Mouse (Mus musculus) embryonic facial prominence, embryonic 10.5 days (tissue): Measurements from ENCODE around the gene Oprl1. TPM values are rescaled to one million over a fixed set of nuclear protein-coding genes. Genes with fewer than 3 reads are reported as not detected.
A peak's percentile ranks its signal among the peaks of the same experiment; 100 is the strongest.

Experiments used
- DNase-seq: peaks from one replicate; pipeline ENCODE4 v3.0.0-alpha.2; 2017; ENCODE audit warnings: low spot score
- H3K27ac ChIP-seq: fragments of 300-500 bp; sonication (generic); replicated peaks from 2 replicates; pipeline ENCODE4 v1.5.1; 2016; ENCODE audit warnings: mild to moderate bottlenecking
- H3K27me3 ChIP-seq: fragments of 300-500 bp; sonication (generic); replicated peaks from 2 replicates; pipeline ENCODE4 v1.6.1; 2016; ENCODE audit warnings: low read depth, mild to moderate bottlenecking; ENCODE audit not compliant: poor library complexity, severe bottlenecking
- H3K36me3 ChIP-seq: fragments of 300-500 bp; sonication (generic); replicated peaks from 2 replicates; pipeline ENCODE4 v1.6.1; 2016; ENCODE audit warnings: mild to moderate bottlenecking, moderate library complexity
- H3K4me1 ChIP-seq: fragments of 300-500 bp; sonication (generic); 2 replicates; pipeline ENCODE4 v1.6.1; 2016
- H3K4me3 ChIP-seq: fragments of 300-500 bp; sonication (generic); 2 replicates; pipeline ENCODE4 v1.5.1; 2016; ENCODE audit warnings: mild to moderate bottlenecking, moderate library complexity
- H3K9me3 ChIP-seq: fragments of 300-500 bp; sonication (generic); 2 replicates; pipeline ENCODE4 v1.6.1; 2016; ENCODE audit warnings: mild to moderate bottlenecking
- WGBS: fragments of 180-500 bp; shearing (Covaris S2); methylation state at CpG from one replicate; pipeline ENCODE4 v1.1.7; 2016; 5-methylcytosine and 5-hydroxymethylcytosine counted together
- polyA plus RNA-seq: library from polyadenylated mRNA; unstranded; fragments of >200 nt; fragmentation: Nextera tagmentation; extraction: Ambion mirVana; gene quantifications from 2 replicates; pipeline ENCODE4 v1.2.1, GENCODE M21; 2016

The Oprl1 gene
- polyA plus RNA-seq, 1 experiment from 2014 or later, result 3.1 TPM

GRCm38 (mm10) chr2:181679951-181680715 lies 34.7 kb upstream of the Oprl1 start, which contains the start of gene Tcea2:
Gene Tcea2, plus strand, starts transcription at chr2:181680310.
- Histone ChIP-seq H3K4me1 (peaks cover 40% of the 10 kb centered on the region), H3K9me3 (no peaks in the 10 kb centered on the region), H3K27ac (peak within 1 kb of the TSS; percentile 90), H3K4me3 (peak within 1 kb of the TSS; percentile 78), H3K36me3 (peaks cover 6% of the 10 kb centered on the region; the same call in 1 of the 2 replicates), H3K27me3 (peaks cover 26% of the 10 kb centered on the region)
- DNase-seq, result peak; percentile 86
- WGBS, result under 1% methylated on average over 69 of the region's 69 CpGs

- Histone ChIP-seq H3K4me3 (peak overlapping the region; percentile 78), H3K27me3 (peaks cover 26% of the 10 kb centered on the region), H3K27ac (peak overlapping the region; percentile 90), H3K9me3 (no peaks in the 10 kb centered on the region), H3K4me1 (peaks cover 34% of the 10 kb centered on the region), H3K36me3 (peaks cover 12% of the 10 kb centered on the region)
- no peak for DNase-seq
- WGBS, result 17% methylated on average over 7 of the region's 7 CpGs
Measured at GRCm38 (mm10) chr2:181680716-181681117, 34.1 kb upstream of the Oprl1 start.

DNA sequence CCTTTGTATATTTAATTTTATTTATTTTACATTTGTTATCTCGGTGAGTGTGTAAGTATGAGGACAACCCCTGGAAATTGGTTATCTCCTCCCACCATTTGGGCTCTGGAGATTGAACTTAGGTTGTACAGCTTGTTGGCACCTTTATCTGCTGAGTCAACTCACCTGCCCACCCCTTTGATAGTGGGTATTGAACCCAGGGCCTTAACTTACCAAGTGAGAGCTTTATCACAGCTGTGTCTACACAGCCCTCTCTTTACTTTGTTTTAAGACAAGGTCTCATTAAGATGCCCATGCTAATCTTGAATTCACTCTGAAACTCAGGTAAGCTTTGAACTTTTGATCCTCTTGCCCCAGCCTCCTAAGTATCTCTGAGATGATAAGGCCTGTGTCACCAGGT lies 32.8 kb upstream of the Oprl1 start:
- H3K4me1 ChIP-seq, result peaks cover 25% of the 10 kb centered on the region
- no peaks in the 10 kb centered on the region for H3K9me3 ChIP-seq
- H3K27ac ChIP-seq, result no peak overlapping the region
- H3K27me3 ChIP-seq, result peaks cover 23% of the 10 kb centered on the region
- WGBS, result 89% methylated on average over 1 of the region's 1 CpGs
- peaks cover 25% of the 10 kb centered on the region for H3K36me3 ChIP-seq
- no peak overlapping the region for H3K4me3 ChIP-seq
- DNase-seq, result no peak

DNA sequence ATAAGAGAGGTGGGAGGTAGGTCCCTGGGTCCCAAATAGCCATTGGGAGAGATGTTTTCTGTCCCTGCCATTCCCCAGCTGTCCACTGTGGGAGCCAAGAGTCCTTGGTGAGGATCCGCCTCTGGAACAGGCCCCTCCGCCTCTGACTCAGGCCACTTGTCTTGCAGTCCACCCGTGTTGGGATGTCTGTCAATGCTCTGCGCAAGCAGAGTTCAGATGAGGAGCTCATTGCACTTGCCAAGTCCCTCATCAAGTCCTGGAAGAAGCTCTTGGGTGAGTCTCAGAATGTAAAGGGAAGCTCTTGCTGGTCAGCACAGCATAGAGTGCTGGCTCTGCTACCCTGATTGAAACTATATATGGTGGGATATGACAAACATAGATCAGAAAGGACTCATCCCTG lies 31.4 kb upstream of the Oprl1 start:
- Histone ChIP-seq H3K27ac (no peak overlapping the region), H3K9me3 (no peaks in the 10 kb centered on the region), H3K4me3 (no peak overlapping the region), H3K36me3 (peaks cover 39% of the 10 kb centered on the region), H3K27me3 (peaks cover 10% of the 10 kb centered on the region), H3K4me1 (peaks cover 22% of the 10 kb centered on the region)
- no peak for DNase-seq
- 62% methylated on average over 4 of the region's 4 CpGs for WGBS

DNA sequence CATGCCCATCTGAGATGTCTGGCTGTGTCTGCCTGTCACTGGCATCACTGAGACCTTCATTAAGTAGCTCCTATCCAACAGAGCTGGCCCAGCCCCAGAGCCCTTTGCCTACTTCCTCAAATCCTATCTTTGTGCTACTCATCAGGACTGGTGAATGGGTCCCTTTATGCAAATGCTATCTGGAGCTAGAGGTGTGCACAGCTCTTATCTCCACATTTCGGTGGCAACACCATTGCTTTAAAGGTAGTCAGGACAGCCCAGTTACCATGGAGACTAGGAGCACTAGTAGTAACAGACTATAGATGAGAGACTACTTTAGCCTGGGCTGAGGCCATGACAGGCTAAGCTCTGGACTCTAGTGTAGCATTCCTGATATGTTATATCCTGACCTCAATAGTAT lies 30.1 kb upstream of the Oprl1 start:
- no peak for DNase-seq
- Histone ChIP-seq H3K4me3 (no peak overlapping the region), H3K36me3 (peaks cover 52% of the 10 kb centered on the region), H3K27ac (no peak overlapping the region), H3K27me3 (peaks cover 10% of the 10 kb centered on the region), H3K4me1 (peaks cover 17% of the 10 kb centered on the region), H3K9me3 (no peaks in the 10 kb centered on the region)
- 83% methylated on average over 1 of the region's 1 CpGs for WGBS

DNA sequence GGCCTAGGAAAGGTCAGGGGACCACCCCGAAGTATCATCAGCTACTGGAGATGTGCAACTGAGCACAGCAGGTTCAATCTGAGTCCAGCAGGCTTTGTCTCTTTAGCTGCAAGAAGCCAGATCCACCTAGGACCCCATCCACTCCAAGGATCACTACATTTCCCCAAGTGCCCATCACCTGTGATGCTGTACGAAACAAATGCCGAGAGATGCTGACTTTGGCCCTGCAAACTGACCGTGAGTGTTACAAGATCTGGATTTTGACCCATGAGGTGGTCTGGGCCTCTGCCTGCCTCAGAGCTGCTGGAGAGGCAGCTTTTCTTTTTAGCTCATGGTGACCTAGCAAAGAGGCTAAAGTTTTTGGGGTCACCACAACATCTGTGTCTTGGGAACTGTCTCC lies 29.1 kb upstream of the Oprl1 start:
- Histone ChIP-seq H3K36me3 (peaks cover 62% of the 10 kb centered on the region), H3K9me3 (no peaks in the 10 kb centered on the region), H3K4me3 (no peak overlapping the region), H3K4me1 (peaks cover 10% of the 10 kb centered on the region), H3K27ac (no peak overlapping the region), H3K27me3 (peaks cover 9% of the 10 kb centered on the region)
- 90% methylated on average over 4 of the region's 4 CpGs for WGBS
- no peak for DNase-seq

DNA sequence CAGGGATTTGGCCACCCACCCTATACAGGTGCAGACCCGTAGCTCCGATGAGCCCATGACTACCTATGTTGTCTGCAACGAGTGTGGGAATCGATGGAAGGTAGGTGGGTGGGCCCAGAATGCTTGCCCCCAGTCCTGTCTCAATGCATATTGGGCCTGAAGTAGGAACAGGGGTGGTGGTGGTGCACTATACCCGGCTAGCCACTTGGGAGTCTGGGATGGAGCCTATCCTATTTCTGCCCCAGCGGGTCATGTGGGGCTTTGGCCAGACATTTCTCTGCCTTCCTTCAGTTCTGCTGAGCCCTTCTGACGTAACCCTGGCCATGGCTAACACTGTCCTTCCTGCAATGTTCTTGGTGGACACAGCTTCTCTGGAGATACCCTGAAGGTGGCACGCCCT lies 27.2 kb upstream of the Oprl1 start:
- Histone ChIP-seq H3K9me3 (no peaks in the 10 kb centered on the region), H3K27me3 (no peaks in the 10 kb centered on the region), H3K4me3 (no peak overlapping the region), H3K27ac (no peak overlapping the region), H3K4me1 (peaks cover 14% of the 10 kb centered on the region), H3K36me3 (peaks cover 70% of the 10 kb centered on the region)
- WGBS, result 92% methylated on average over 8 of the region's 8 CpGs
- no peak for DNase-seq

GRCm38 (mm10) chr2:181689466-181690160 lies 25.2 kb upstream of the Oprl1 start:
- no peak for DNase-seq
- 93% methylated on average over 10 of the region's 10 CpGs for WGBS
- peaks cover 67% of the 10 kb centered on the region for H3K36me3 ChIP-seq

DNA sequence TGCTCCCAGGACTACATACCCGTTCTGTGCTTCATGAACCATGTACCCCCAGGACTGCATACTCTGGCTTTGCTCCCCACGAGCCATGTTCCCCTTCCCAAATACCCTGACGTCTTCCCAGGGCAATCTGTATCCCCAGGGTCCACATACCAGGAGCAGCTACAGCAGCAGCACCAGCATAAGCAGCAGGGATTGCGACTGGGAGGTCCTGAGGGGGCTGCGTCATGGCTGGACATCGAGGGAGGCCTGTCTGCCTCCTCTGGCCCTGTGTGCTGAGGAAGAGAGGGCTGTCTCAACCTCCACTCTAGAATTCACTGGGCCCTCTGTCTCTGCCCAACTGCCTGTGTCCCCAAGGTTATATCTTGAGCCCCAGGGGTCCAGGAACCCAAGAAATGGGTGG lies 23.7 kb upstream of the Oprl1 start:
- no peak for DNase-seq
- Histone ChIP-seq H3K36me3 (peaks cover 54% of the 10 kb centered on the region), H3K27ac (no peak overlapping the region), H3K27me3 (peaks cover 17% of the 10 kb centered on the region), H3K9me3 (no peaks in the 10 kb centered on the region), H3K4me3 (no peak overlapping the region), H3K4me1 (peaks cover 32% of the 10 kb centered on the region)
- WGBS, result 92% methylated on average over 6 of the region's 6 CpGs

More at GRCm38 (mm10) chr2:181689466-181690160, 25.2 kb upstream of the Oprl1 start:
- Histone ChIP-seq H3K9me3 (no peaks in the 10 kb centered on the region), H3K27me3 (peaks cover 3% of the 10 kb centered on the region), H3K4me3 (no peak overlapping the region), H3K4me1 (peaks cover 32% of the 10 kb centered on the region), H3K27ac (no peak overlapping the region)

DNA sequence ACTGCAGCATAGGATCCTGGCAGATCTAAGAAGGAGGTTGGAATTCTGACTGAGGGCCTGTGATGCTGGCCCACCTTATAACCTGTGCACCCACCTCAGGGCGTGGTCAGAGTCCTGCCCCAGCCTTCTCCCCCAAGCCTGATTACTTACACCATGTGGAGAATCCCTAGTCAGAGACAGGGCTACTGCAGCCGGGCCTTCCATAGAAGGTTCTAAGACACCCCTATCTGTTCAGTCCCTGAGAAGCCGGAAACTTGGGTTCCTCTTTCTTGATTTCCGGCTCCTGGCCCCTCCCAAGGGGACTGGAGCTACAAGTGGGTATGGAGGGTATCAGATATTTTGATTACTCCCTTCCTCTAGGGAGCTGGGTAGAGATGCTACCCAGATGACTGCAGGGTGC lies 23.2 kb upstream of the Oprl1 start:
- no peak overlapping the region for H3K27ac ChIP-seq
- H3K4me3 ChIP-seq, result no peak overlapping the region
- peaks cover 32% of the 10 kb centered on the region for H3K4me1 ChIP-seq
- no peaks in the 10 kb centered on the region for H3K9me3 ChIP-seq
- DNase-seq, result no peak
- 89% methylated on average over 4 of the region's 4 CpGs for WGBS
- H3K36me3 ChIP-seq, result peaks cover 49% of the 10 kb centered on the region
- H3K27me3 ChIP-seq, result peaks cover 22% of the 10 kb centered on the region

GRCm38 (mm10) chr2:181692304-181692703 lies 22.5 kb upstream of the Oprl1 start:
- H3K4me3 ChIP-seq, result peak overlapping the region; percentile 81

GRCm38 (mm10) chr2:181693339-181694280 lies 21.2 kb upstream of the Oprl1 start, which contains the start of gene Rgs19:
Gene Rgs19, minus strand, starts transcription at chr2:181693977.
- WGBS, result under 1% methylated on average over 75 of the region's 75 CpGs
- H3K4me3 ChIP-seq, result peak within 1 kb of the TSS; percentile 81
- H3K9me3 ChIP-seq, result no peaks in the 10 kb centered on the region
- peak within 1 kb of the TSS; percentile 93 for H3K27ac ChIP-seq
- DNase-seq, result peak; percentile 89
- H3K4me1 ChIP-seq, result peaks cover 32% of the 10 kb centered on the region
- H3K36me3 ChIP-seq, result peaks cover 28% of the 10 kb centered on the region
- peaks cover 29% of the 10 kb centered on the region for H3K27me3 ChIP-seq

More at GRCm38 (mm10) chr2:181692304-181692703, 22.5 kb upstream of the Oprl1 start:
- peaks cover 32% of the 10 kb centered on the region for H3K4me1 ChIP-seq
- H3K36me3 ChIP-seq, result peaks cover 41% of the 10 kb centered on the region
- H3K9me3 ChIP-seq, result no peaks in the 10 kb centered on the region
- WGBS, result 89% methylated on average over 3 of the region's 3 CpGs
- peaks cover 29% of the 10 kb centered on the region for H3K27me3 ChIP-seq
- no peak overlapping the region for H3K27ac ChIP-seq
- no peak for DNase-seq
